Mouse (Mus musculus): Measurements from ENCODE around the gene Sik3.

DNA sequence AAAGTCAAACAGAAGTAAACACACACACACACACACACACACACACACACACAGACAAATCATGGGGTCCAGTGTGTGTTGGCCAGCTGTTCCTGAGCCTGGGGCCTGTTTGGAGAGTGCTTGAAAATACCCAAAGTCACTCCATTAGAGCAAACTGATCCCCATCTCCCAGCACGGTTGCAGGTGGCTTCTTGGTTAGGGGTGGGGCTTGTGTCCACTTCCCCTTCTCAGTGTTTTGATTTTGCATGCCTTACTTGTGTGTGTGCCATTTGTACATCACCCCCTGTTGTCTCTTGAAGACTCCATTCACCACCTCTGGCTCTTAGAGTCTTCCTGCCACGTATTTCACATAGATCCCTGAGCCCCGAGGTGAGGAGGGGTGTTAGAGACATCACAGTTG is 45.4 kb downstream of the Sik3 start:
- TF ChIP-seq CTCF (IDR thresholded peaks at IDR 0.05; ENCODE audit: low read depth, low read length) (no peak), POLR2A (IDR thresholded peaks at IDR 0.05; ENCODE audit: extremely low read depth, insufficient read depth, low read length) (no peak)
